Mouse (Mus musculus): ENCODE data around the gene Usp20. TPM values are rescaled to one million over a fixed set of nuclear protein-coding genes. Genes with fewer than 3 reads are reported as not detected.

The Usp20 gene
- total RNA-seq, 2 experiments from 2014 or later = 83.9 to 87.1 TPM

- DNase-seq (ENCODE audit: low spot score in 2 of 2) = no peak
- peak overlapping the region; percentile 46; the same call in 1 of the 2 replicates for H3K27ac ChIP-seq
- no peak for TF ChIP-seq CTCF (conservative IDR thresholded peaks at IDR 0.05)
- H3K4me3 ChIP-seq = no peak overlapping the region
These were observed 43.4 kb downstream of the Usp20 start for GRCm38 (mm10) chr2:31025458-31025857.

DNA sequence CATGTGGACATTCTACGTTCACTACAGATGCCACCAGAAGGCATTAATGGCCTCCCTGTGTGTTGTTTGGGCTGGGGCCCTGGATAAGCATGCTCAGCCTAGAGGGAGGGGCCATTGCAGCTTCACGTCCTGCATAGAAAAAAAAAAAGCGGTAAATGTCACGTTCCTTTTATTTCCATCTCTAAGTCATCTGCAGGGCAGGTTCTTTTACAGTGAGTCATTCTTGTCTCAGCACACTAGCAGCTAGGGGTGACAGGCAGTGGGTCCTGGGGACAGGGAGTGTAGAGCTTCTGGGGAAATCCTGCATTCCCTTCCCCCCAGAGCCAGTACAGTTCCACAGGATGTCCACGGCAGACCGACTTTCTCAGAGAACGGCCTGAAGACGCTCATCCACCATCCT lies 44.6 kb downstream of the Usp20 start:
- no peak for TF ChIP-seq CTCF (conservative IDR thresholded peaks at IDR 0.05)
- DNase-seq (ENCODE audit: low spot score in 2 of 2) = no peak
- Histone ChIP-seq H3K4me3 (no peak overlapping the region), H3K27ac (no peak overlapping the region)

DNA sequence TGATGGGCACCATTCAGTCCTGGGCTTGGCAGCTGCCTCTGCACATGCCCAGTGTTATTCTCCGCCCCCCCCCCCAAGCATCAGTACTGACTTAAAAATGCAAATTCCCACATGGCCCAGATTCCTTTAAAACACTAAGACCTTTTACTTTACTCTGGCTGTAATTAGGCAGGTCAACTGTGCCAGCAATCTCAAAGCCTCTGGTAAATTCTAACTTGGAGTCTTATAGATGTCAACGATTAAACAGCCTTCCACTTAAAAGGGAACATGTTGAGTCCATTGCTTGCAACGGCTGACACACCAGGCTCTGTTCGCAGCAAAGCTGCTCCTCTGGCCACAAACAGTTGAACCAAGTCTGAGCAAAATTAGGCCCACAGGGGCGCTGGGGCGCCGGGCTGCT lies 49.9 kb downstream of the Usp20 start:
- Histone ChIP-seq H3K4me3 (no peak overlapping the region), H3K27ac (peak overlapping the region; percentile 68)
- TF ChIP-seq CTCF (conservative IDR thresholded peaks at IDR 0.05) = no peak
- no peak for DNase-seq (ENCODE audit: low spot score in 2 of 2)

- no peak overlapping the region for H3K4me3 ChIP-seq
- TF ChIP-seq CTCF (conservative IDR thresholded peaks at IDR 0.05) = no peak
- H3K27ac ChIP-seq = no peak overlapping the region
These were observed 54.7 kb downstream of the Usp20 start for GRCm38 (mm10) chr2:31036811-31037210.

GRCm38 (mm10) chr2:31040043-31040442 lies 58.0 kb downstream of the Usp20 start:
- no peak overlapping the region for H3K4me3 ChIP-seq
- TF ChIP-seq CTCF (conservative IDR thresholded peaks at IDR 0.05) = peak; percentile 39
- no peak overlapping the region for H3K27ac ChIP-seq
- no peak for DNase-seq (ENCODE audit: low spot score in 2 of 2)

More at GRCm38 (mm10) chr2:31036811-31037210, 54.7 kb downstream of the Usp20 start:
- DNase-seq (ENCODE audit: low spot score in 2 of 2) = no peak

DNA sequence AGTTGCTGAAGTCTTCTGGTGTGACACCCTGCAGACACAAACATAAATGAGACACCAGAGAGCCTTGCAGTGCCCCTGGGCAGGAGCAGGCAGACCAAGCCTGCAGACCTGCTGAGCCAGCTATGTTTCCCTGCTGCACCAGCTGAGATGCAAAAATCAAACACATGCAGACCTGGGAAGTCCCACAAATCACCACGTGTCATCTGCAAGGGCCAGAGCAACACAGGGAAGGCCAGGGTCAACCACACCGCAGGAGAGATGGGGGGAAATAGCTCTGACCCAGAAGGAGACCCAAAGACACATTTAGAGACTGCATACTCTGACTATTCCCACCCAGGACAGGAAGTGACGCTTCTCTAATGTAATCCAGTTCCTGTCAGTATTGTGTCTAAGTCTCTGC lies 58.4 kb downstream of the Usp20 start:
- no peak overlapping the region for H3K4me3 ChIP-seq
- no peak overlapping the region for H3K27ac ChIP-seq
- TF ChIP-seq CTCF (conservative IDR thresholded peaks at IDR 0.05) = no peak
- no peak for DNase-seq (ENCODE audit: low spot score in 2 of 2)

DNA sequence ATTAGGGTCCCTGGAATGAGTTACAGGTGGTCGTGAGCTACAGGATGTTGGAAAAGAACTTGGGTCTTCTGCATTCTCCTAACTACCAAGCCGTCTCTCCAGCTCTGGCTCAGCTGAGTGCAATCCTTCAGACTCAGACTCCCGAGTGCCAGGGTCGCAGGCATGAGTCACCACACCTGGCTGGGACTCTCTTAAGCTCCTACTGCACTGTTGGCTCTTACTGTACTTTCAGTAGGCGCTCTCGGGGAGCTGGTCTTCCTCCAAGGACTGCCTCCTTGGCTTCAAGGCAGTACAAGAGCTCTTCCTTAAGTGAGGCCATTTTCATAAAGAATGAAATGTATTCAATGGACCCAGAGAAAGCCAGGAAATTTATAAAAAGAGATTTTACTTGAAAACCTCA lies 59.3 kb downstream of the Usp20 start:
- H3K27ac ChIP-seq = peak overlapping the region; percentile 56; the same call in 1 of the 2 replicates
- DNase-seq (ENCODE audit: low spot score in 2 of 2) = no peak
- no peak overlapping the region for H3K4me3 ChIP-seq
- no peak for TF ChIP-seq CTCF (conservative IDR thresholded peaks at IDR 0.05)

DNA sequence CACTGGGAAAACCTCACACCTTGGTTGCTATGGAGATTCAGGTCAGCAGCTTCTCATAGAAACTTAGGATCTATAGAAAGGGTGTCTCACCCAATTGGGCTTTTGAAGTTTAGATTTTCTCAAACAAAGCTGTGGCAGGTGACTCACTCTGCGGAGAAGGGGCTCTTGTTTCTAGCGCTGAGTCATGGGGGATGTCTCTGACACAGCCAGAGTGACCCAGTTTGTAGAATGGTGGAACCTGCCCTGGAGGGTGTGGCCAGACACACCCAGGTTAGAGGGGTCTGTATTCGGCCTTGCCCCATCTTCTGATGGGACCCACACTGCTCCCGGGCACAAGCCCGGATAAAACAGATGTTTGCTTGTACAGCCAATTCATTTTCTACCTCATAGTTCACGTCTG lies 60.8 kb downstream of the Usp20 start:
- Histone ChIP-seq H3K4me3 (no peak overlapping the region), H3K27ac (0 out of 2 replicates have a peak overlapping the region, but pooled peaks have one; percentile 5)
- no peak for DNase-seq (ENCODE audit: low spot score in 2 of 2)
- no peak for TF ChIP-seq CTCF (conservative IDR thresholded peaks at IDR 0.05)

GRCm38 (mm10) chr2:31043856-31044255 lies 61.8 kb downstream of the Usp20 start:
- no peak overlapping the region for H3K27ac ChIP-seq
- TF ChIP-seq CTCF (conservative IDR thresholded peaks at IDR 0.05) = no peak
- no peak overlapping the region for H3K4me3 ChIP-seq
- no peak for DNase-seq (ENCODE audit: low spot score in 2 of 2)

- no peak for TF ChIP-seq CTCF (conservative IDR thresholded peaks at IDR 0.05)
- H3K27ac ChIP-seq = no peak overlapping the region
- H3K4me3 ChIP-seq = no peak overlapping the region
- no peak for DNase-seq (ENCODE audit: low spot score in 2 of 2)
These were observed 66.0 kb downstream of the Usp20 start for GRCm38 (mm10) chr2:31048037-31048436.

GRCm38 (mm10) chr2:31052441-31052840 lies 70.4 kb downstream of the Usp20 start:
- no peak for TF ChIP-seq CTCF (conservative IDR thresholded peaks at IDR 0.05)
- Histone ChIP-seq H3K4me3 (no peak overlapping the region), H3K27ac (0 out of 2 replicates have a peak overlapping the region, but pooled peaks have one; percentile 32)
- no peak for DNase-seq (ENCODE audit: low spot score in 2 of 2)

DNA sequence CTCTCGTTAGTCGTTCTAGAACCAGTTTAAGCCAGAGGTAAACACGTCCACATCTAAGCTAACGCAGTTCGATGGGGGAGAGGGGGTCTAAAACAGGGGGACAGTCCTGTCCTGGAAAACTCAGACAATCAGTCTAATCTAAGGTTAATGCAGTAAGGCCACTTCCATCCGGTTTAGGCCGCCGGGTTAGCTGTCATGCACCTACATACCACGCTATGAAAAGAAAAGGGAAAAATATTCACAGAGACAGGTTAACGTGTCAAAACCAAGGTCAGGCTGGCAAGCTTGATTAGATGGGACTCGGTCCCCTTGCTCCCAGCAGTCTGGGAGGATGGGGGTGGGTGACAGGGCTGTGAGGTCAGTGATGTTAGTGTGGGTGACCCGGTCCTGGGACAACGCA lies 71.3 kb downstream of the Usp20 start:
- no peak for DNase-seq (ENCODE audit: low spot score in 2 of 2)
- no peak for TF ChIP-seq CTCF (conservative IDR thresholded peaks at IDR 0.05)
- H3K27ac ChIP-seq = no peak overlapping the region
- no peak overlapping the region for H3K4me3 ChIP-seq

DNA sequence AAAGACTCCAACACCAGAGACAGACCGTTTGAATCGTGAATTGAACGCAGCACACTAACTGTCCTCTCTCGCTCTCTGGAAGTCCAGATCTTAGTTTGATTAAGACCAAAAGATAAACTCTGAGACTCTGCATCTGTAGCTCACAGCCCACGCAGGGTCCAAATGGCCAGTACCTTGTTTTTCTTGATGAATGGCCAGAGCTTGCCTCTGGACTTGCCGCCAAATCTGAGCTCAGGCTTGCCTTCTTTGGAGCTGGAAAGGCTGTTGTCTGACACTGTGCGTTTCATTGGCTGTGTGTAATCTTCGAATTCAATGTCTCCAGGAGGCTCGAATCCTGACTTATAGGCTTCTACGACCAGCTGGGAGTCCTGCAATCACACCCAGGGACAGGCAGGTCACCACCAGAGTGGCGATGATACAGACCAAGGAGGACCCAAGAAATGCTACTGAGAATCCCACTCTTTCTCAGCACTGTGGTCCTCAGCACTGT lies 71.8 kb downstream of the Usp20 start:
- H3K4me3 ChIP-seq = no peak overlapping the region
- no peak for DNase-seq (ENCODE audit: low spot score in 2 of 2)
- no peak overlapping the region for H3K27ac ChIP-seq
- no peak for TF ChIP-seq CTCF (conservative IDR thresholded peaks at IDR 0.05)

GRCm38 (mm10) chr2:31056070-31056469 lies 74.0 kb downstream of the Usp20 start:
- no peak for DNase-seq (ENCODE audit: low spot score in 2 of 2)
- Histone ChIP-seq H3K27ac (peak overlapping the region; percentile 77; the same call in 1 of the 2 replicates), H3K4me3 (no peak overlapping the region)
- TF ChIP-seq CTCF (conservative IDR thresholded peaks at IDR 0.05) = peak; percentile 67

Data from layer of hippocampus, adult 2 months (tissue).